Mouse (Mus musculus): ENCODE measurements at regions not wholly inside any gene's neighbourhood (a gene's known extent, or its start where the extent isn't known, plus 50 kb on each side); places are given as distances from the start of the nearest gene placed in this dataset.

DNA sequence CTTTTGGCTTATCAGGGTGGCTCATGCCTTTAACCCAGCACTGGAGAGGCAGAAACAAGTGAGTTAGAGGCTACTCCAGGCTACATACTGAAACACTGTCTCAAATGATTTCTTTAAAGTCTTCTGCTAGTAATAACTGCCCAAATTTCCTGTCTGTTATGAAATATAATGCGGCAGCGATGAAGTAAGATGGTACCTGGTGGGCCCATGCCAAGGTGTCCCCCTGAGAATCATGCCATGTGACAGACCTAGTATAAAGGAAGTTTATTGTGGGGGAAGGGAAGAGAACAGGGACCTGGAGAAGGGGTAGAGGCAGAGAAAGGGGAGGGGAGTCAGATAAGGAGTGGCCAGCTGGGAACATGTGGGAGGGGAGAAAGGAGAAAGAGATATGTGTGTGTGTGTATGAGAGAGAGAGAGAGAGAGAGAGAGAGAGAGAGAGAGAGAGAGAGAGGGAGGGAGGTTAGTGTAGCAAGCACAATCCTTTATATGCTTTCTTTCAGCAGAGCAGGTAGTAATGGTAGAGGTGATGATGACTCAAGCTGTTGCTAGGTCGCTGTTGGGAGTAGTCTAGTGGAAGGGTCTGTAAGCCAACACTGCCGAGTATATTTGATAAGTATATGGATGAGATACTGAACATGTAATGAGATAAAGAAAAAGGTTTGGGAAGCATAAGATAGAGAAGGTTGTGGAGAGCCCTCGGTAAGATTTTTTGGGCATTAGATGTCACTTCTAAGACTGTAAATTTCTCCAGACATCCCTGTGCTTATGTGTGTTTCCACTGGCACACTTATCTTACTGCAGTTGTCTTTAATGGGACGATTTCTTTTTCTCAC lies 71.1 kb upstream of the Dph5 start:
- DNase-seq: no peak

DNA sequence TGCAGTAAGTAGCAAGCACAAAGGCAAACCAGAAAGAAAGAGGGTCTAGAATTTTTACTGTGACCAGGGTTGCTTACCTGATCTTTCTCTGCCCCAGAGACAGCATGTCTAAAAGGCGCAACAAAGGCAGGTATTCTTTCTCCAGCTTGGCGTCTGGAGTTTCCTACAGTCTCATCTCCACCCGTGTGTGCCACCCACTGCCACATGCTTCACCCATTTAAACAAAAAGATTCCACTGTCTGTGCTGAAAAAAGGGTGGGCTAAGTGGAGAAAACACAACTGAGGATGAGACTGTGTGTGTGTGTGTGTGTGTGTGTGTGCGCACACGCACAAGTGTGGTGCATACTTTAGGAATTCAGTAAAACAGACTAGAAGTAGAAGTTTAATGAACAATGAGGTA lies 69.9 kb upstream of the Dph5 start:
- no peak for DNase-seq

DNA sequence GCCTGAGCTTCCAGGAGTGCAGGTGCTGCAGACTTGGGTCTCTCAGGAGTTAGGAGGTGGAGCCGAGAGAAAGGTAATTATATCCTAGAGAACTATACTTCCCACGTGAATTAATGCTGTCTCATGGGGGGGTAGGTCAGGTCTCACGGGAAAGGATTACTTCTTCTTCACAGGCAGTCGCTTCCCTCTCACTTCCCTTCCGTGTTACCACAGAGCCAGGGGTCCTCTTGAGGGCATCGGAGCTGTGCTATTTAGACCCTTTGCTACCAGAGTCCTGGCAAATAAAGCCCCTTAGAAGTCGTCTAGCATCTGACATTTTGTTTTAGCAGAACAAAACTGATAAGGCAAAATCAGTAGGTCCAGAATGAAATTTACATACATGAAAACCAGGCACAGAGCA lies 68.9 kb upstream of the Dph5 start:
- no peak for DNase-seq

- no peak for DNase-seq
Observed at GRCm38 (mm10) chr3:115819401-115820138, 68.1 kb upstream of the Dph5 start.

DNA sequence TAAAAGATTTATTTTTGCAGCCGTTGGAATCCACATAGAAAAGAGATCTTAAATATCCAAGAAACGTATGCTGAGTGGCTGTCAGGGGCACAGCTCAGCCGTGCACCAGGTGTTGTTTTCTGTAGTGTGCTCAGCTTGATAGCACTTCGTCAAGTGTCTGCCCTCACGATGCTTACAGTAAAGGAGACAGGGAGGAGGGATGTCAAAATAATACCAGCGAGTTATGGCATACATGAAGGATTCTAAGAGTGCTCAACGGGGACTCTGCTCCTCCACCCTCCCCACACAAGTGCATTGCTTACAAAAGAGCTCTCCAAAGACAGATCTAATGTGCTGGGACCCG lies 67.5 kb upstream of the Dph5 start:
- no peak for DNase-seq

GRCm38 (mm10) chr3:115821627-115822026 lies 66.0 kb upstream of the Dph5 start:
- DNase-seq: no peak

DNA sequence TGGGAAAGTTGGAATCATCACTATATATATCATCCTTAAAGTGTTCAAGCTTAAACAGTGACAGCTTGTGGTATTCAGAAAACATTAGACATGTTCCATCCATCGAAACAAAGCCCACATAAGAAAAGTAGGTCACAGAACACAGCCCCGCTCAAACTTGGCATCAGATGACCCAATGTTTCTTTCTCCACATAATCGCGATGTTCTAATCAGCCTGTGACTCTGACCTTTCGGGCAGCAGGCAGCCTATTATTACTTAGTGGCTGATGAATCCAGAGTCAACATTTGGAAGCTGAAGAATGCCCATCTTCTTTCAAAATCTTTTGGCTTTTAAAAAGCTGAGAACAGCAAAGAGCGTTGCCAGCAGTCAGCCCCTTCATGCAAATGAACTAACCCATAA lies 65.1 kb upstream of the Dph5 start:
- DNase-seq: no peak

DNA sequence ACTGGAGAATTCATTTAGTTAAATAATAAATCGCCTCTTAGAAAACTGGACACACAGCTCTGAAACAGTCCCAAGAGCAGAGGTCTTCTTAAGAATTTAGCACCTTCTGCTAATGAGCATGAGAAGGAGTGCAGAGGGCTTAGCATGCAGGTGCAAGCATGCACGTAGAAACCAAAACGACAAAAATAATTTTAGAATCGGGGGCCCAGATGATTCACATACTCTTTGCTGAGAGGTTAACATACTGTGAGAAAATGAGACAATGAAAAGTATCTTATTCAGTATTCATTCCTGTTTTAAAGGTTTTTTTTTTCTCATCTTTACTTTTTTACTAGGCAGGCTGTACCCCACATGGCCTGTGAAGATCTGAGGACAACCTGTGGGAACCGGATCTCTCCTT lies 63.9 kb upstream of the Dph5 start:
- DNase-seq: no peak

DNA sequence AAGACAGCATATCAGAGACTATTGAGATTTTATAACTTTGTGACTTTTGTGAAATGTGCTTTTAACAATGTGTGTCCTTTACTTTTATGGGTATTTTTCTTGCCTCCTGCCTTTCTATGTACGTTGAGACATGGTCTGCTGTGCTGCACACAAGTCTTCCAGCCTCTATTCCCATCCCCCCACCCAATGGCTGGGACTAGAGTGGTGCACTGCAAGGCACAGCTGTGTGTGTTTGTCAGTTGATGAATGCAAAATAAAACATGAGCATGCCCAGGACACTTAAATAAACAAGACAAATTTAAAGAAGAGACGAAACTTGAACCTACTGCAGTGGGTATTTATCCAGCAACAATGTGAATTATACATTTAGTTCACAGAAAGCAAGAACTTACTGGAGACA lies 62.8 kb upstream of the Dph5 start:
- no peak for DNase-seq

GRCm38 (mm10) chr3:115835381-115835780 lies 52.3 kb upstream of the Dph5 start:
- DNase-seq: no peak

DNA sequence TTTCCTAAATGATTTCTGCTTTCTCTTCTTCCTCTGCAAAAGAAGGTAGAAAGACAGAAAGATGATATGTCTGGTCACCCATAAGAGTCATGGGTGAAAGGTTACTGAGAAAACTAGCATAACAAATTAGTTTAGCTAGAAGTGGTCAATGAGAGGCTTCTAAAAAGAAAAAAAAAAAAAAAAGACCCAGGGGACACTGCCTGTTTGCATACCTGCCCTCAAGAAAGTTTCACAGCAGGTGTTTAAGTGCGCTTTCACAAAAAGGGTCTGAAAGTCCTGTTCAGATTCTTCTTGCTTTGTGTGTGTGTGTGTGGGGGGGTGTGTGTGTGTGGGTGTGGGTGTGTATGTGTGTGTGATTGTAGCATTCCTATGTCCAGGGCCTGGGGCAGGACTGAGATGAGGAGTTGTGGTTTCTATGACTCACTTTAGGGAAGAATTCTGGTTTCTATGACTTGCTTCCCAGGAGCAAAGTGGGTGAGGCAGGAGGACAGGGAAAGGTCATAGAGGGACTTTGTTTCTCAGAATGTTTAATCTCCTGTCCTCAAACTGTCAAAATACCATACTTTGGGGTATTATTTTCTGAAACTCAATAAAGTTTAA lies 49.9 kb upstream of the Dph5 start:
- DNase-seq: no peak
